Mouse (Mus musculus) forebrain, embryonic 11.5 days (tissue): ENCODE results near the gene Agpat3. TPM values are rescaled to one million over a fixed set of nuclear protein-coding genes. Genes with fewer than 3 reads are reported as not detected.

Experiments used
- ATAC-seq: fragments of 200-750 bp; cut with Nextera tagmentation; replicated peaks from 2 replicates; pipeline ENCODE4 v1.8.0; 2017; ENCODE audit warnings: moderate TSS enrichment; ENCODE audit not compliant: low FRiP score
- DNase-seq: peaks from one replicate; pipeline ENCODE4 v3.0.0-alpha.2; 2017; ENCODE audit warnings: low spot score
- H3K27ac ChIP-seq: fragments of 300-500 bp; sonication (generic); 2 replicates; pipeline ENCODE4 v1.5.1; 2014; ENCODE audit warnings: low read depth, low read length
- H3K27me3 ChIP-seq: fragments of 300-500 bp; sonication (generic); 2 replicates; pipeline ENCODE4 v1.6.1; 2014; ENCODE audit warnings: mild to moderate bottlenecking, low read length, mixed read lengths; ENCODE audit not compliant: control insufficient read depth, insufficient read depth
- H3K36me3 ChIP-seq: fragments of 300-500 bp; sonication (generic); 2 replicates; pipeline ENCODE4 v1.6.1; 2014; ENCODE audit warnings: mild to moderate bottlenecking, low read length, moderate library complexity, mixed read lengths; ENCODE audit not compliant: control insufficient read depth, insufficient read depth
- H3K4me1 ChIP-seq: fragments of 300-500 bp; sonication (generic); replicated peaks from 2 replicates; pipeline ENCODE4 v1.6.1; 2014; ENCODE audit warnings: low read length, mixed read lengths; ENCODE audit not compliant: control insufficient read depth, insufficient read depth
- H3K4me2 ChIP-seq: fragments of 300-500 bp; sonication (generic); 2 replicates; pipeline ENCODE4 v1.6.1; 2014; ENCODE audit warnings: low read depth, mild to moderate bottlenecking, low read length, moderate library complexity, mixed read lengths; ENCODE audit not compliant: severe bottlenecking
- H3K4me3 ChIP-seq: fragments of 300-500 bp; sonication (generic); 2 replicates; pipeline ENCODE4 v1.5.1; 2014; ENCODE audit warnings: low read depth, low read length
- H3K9ac ChIP-seq: fragments of 300-500 bp; sonication (generic); 2 replicates; pipeline ENCODE4 v1.6.1; 2014; ENCODE audit warnings: low read length
- H3K9me3 ChIP-seq: fragments of 300-500 bp; sonication (generic); 2 replicates; pipeline ENCODE4 v1.6.1; 2016; ENCODE audit warnings: low read length, mixed read lengths; ENCODE audit not compliant: control insufficient read depth
- WGBS: fragments of 180-500 bp; shearing (Covaris S2); extraction: QIAGEN DNeasy Blood & Tissue Kit; methylation state at CpG from one replicate; pipeline ENCODE4 v1.1.7; 2014; 5-methylcytosine and 5-hydroxymethylcytosine counted together
- polyA plus RNA-seq: library from polyadenylated mRNA; unstranded; fragments of >200 nt; fragmentation: Nextera tagmentation; extraction: Ambion mirVana; gene quantifications from 2 replicates; pipeline ENCODE4 v1.2.1, GENCODE M21; 2014

Agpat3 gene
- polyA plus RNA-seq, 1 experiment from 2014 or later, result 52.3 TPM

GRCm38 (mm10) chr10:78298651-78299644 is 53.3 kb downstream of the Agpat3 start:
- H3K9ac ChIP-seq, result no peak overlapping the region
- no peak overlapping the region for H3K4me3 ChIP-seq
- H3K4me1 ChIP-seq, result no peaks in the 10 kb centered on the region
- H3K4me2 ChIP-seq, result no peak overlapping the region
- ATAC-seq (no peak), DNase-seq (no peak)
- no peaks in the 10 kb centered on the region; the same call in 1 of the 2 replicates for H3K36me3 ChIP-seq
- no peaks in the 10 kb centered on the region for H3K27me3 ChIP-seq
- no peaks in the 10 kb centered on the region for H3K9me3 ChIP-seq
- no peak overlapping the region for H3K27ac ChIP-seq
- 91% methylated on average over 8 of the region's 8 CpGs for WGBS

- Histone ChIP-seq H3K36me3 (no peaks in the 10 kb centered on the region), H3K9ac (no peak overlapping the region), H3K4me1 (no peaks in the 10 kb centered on the region), H3K4me2 (no peak overlapping the region), H3K4me3 (no peak overlapping the region), H3K27me3 (no peaks in the 10 kb centered on the region), H3K9me3 (no peaks in the 10 kb centered on the region), H3K27ac (no peak overlapping the region)
- DNase-seq, result no peak
- ATAC-seq, result no peak
- 79% methylated on average over 15 of the region's 15 CpGs for WGBS
Observed at GRCm38 (mm10) chr10:78297576-78298484, 54.5 kb downstream of the Agpat3 start.

GRCm38 (mm10) chr10:78296980-78297379 is 55.3 kb downstream of the Agpat3 start:
- H3K27ac ChIP-seq, result no peak overlapping the region
- WGBS, result 88% methylated on average over 4 of the region's 4 CpGs
- H3K4me3 ChIP-seq, result no peak overlapping the region
- no peaks in the 10 kb centered on the region for H3K36me3 ChIP-seq
- H3K27me3 ChIP-seq, result no peaks in the 10 kb centered on the region
- no peak overlapping the region for H3K9ac ChIP-seq
- DNase-seq, result no peak
- H3K4me1 ChIP-seq, result no peaks in the 10 kb centered on the region
- no peaks in the 10 kb centered on the region for H3K9me3 ChIP-seq
- H3K4me2 ChIP-seq, result no peak overlapping the region
- no peak for ATAC-seq

- DNase-seq (no peak), ATAC-seq (no peak)
- 83% methylated on average over 5 of the region's 5 CpGs for WGBS
- Histone ChIP-seq H3K36me3 (no peaks in the 10 kb centered on the region), H3K9ac (no peak overlapping the region), H3K27me3 (no peaks in the 10 kb centered on the region), H3K4me2 (no peak overlapping the region), H3K4me3 (no peak overlapping the region), H3K4me1 (no peaks in the 10 kb centered on the region), H3K27ac (no peak overlapping the region), H3K9me3 (no peaks in the 10 kb centered on the region)
Observed at GRCm38 (mm10) chr10:78296371-78296770, 55.9 kb downstream of the Agpat3 start.

GRCm38 (mm10) chr10:78293576-78293975 is 58.7 kb downstream of the Agpat3 start:
- WGBS, result 84% methylated on average over 1 of the region's 1 CpGs
- H3K27ac ChIP-seq, result no peak overlapping the region
- no peak overlapping the region for H3K4me2 ChIP-seq
- no peaks in the 10 kb centered on the region for H3K4me1 ChIP-seq
- H3K4me3 ChIP-seq, result no peak overlapping the region
- ATAC-seq (no peak), DNase-seq (no peak)
- H3K27me3 ChIP-seq, result no peaks in the 10 kb centered on the region
- no peaks in the 10 kb centered on the region for H3K9me3 ChIP-seq
- H3K36me3 ChIP-seq, result no peaks in the 10 kb centered on the region
- no peak overlapping the region for H3K9ac ChIP-seq

- no peaks in the 10 kb centered on the region for H3K27me3 ChIP-seq
- 90% methylated on average over 5 of the region's 5 CpGs for WGBS
- no peak overlapping the region for H3K4me2 ChIP-seq
- H3K36me3 ChIP-seq, result no peaks in the 10 kb centered on the region
- no peak overlapping the region for H3K27ac ChIP-seq
- no peaks in the 10 kb centered on the region for H3K4me1 ChIP-seq
- ATAC-seq (no peak), DNase-seq (no peak)
- no peak overlapping the region for H3K9ac ChIP-seq
- no peaks in the 10 kb centered on the region for H3K9me3 ChIP-seq
- H3K4me3 ChIP-seq, result no peak overlapping the region
Observed at GRCm38 (mm10) chr10:78292381-78292780, 59.9 kb downstream of the Agpat3 start.

GRCm38 (mm10) chr10:78290730-78291535 is 61.4 kb downstream of the Agpat3 start:
- H3K27ac ChIP-seq, result no peak overlapping the region
- no peaks in the 10 kb centered on the region for H3K27me3 ChIP-seq
- no peaks in the 10 kb centered on the region; the same call in 1 of the 2 replicates for H3K36me3 ChIP-seq
- H3K4me2 ChIP-seq, result no peak overlapping the region
- no peak overlapping the region for H3K4me3 ChIP-seq
- WGBS, result 85% methylated on average over 8 of the region's 8 CpGs
- H3K9ac ChIP-seq, result no peak overlapping the region
- no peaks in the 10 kb centered on the region for H3K4me1 ChIP-seq
- ATAC-seq (no peak), DNase-seq (no peak)
- H3K9me3 ChIP-seq, result no peaks in the 10 kb centered on the region

- WGBS, result 84% methylated on average over 4 of the region's 4 CpGs
- Histone ChIP-seq H3K27me3 (no peaks in the 10 kb centered on the region), H3K36me3 (no peaks in the 10 kb centered on the region; the same call in 1 of the 2 replicates), H3K4me2 (no peak overlapping the region), H3K9me3 (no peaks in the 10 kb centered on the region), H3K27ac (no peak overlapping the region), H3K9ac (no peak overlapping the region), H3K4me1 (no peaks in the 10 kb centered on the region), H3K4me3 (no peak overlapping the region)
- DNase-seq, result no peak
- no peak for ATAC-seq
Observed at GRCm38 (mm10) chr10:78288896-78289295, 63.4 kb downstream of the Agpat3 start.
